Comparison of ENCODE assay signal across 10 mouse cellular contexts in genomic region chr7:89248135-89248850, GRCm38 (mm10).
DNase-seq lines count a peak whose midpoint lies in the region; ATAC-seq lines count a peak whose summit lies in the region.
"Had no signal": no experiment of that assay in that cellular context is flagged by ENCODE, and none has a peak within 500 bp of the region (broad histone marks: within the 10 kb centered on the region; RNA-seq: fewer than 3 reads in every experiment).

No protein-coding gene starts in this region.

- no peak overlapping the region for H3K4me2 ChIP-seq in neural tube, embryonic 15.5 days

- 34% methylated on average over 7 of the region's 7 CpGs for WGBS in neural tube, embryonic 15.5 days

- no peak for DNase-seq in frontal cortex, postnatal 10 days (ENCODE audit: low spot score in 2 of 2)
- peak; percentile 61 to 68 for DNase-seq in CD8-positive naive resting alpha-beta T cell, adult 2 months (ENCODE audit: low read depth in 2 of 2, low spot score in 2 of 2)
- DNase-seq in left cerebral cortex, postnatal 10 days (ENCODE audit: extremely low spot score in 1 of 2, low spot score in 2 of 2), result no peak
- no peak for DNase-seq in ovary, postnatal 10 days (ENCODE audit: low spot score)
- DNase-seq: adrenal gland, postnatal 36 days had no signal

- intact Hi-C loops in left cerebral cortex, postnatal 10 days (cut with DNase I), result no loop called here

- no peaks in the 10 kb centered on the region for H3K9me3 ChIP-seq in megakaryocyte, embryonic 14.5 days
- H3K9me3 ChIP-seq in neural tube, embryonic 15.5 days (replicated peaks), result no peaks in the 10 kb centered on the region

- H3K27me3 ChIP-seq in megakaryocyte, embryonic 14.5 days (replicated peaks), result no peaks in the 10 kb centered on the region
- no peaks in the 10 kb centered on the region for H3K27me3 ChIP-seq in neural tube, embryonic 15.5 days (replicated peaks)

- H3K4me1 ChIP-seq in megakaryocyte, embryonic 14.5 days, result peaks cover 54% of the 10 kb centered on the region
- no peaks in the 10 kb centered on the region for H3K4me1 ChIP-seq in neural tube, embryonic 15.5 days

- H3K9ac ChIP-seq in neural tube, embryonic 15.5 days (replicated peaks), result no peak overlapping the region

- ATAC-seq in frontal cortex, adult (ENCODE audit: low TSS enrichment), result peak; percentile 39; the same call in 1 of the 2 replicates
- ATAC-seq in inflammation-experienced regulatory T-cells, adult 6 months, result peak; percentile 97
- ATAC-seq in neural tube, embryonic 15.5 days (ENCODE audit: low FRiP score), result no peak
- ATAC-seq: forebrain, embryonic 16.5 days had no signal

- H3K36me3 ChIP-seq in megakaryocyte, embryonic 14.5 days (replicated peaks; ENCODE audit: low read length), result peaks cover 7% of the 10 kb centered on the region
- H3K36me3 ChIP-seq in neural tube, embryonic 15.5 days, result no peaks in the 10 kb centered on the region

- H3K27ac ChIP-seq in neural tube, embryonic 15.5 days (replicated peaks), result no peak overlapping the region

- H3K4me3 ChIP-seq in megakaryocyte, embryonic 14.5 days (replicated peaks), result peak overlapping the region; percentile 75
- H3K4me3 ChIP-seq in neural tube, embryonic 15.5 days (replicated peaks), result no peak overlapping the region

Comparison
In these comparisons a context has a peak if more than half of its experiments do, and no peak if none do; other contexts are left out.
1. DNase-seq: peak in CD8-positive naive resting alpha-beta T cell, adult 2 months (2 of 2); none in frontal cortex, postnatal 10 days (0 of 2), left cerebral cortex, postnatal 10 days (0 of 2) and ovary, postnatal 10 days (single experiment).